Mouse (Mus musculus) inflammation-experienced regulatory T-cells, adult 6 months (primary cell): Measurements from ENCODE around the gene Lrrc18. TPM values are rescaled to one million over a fixed set of nuclear protein-coding genes. Genes with fewer than 3 reads are reported as not detected.

Experiments
- ATAC-seq: one replicate; pipeline ENCODE4 v1.8.0; 2017
- polyA plus RNA-seq, 3 experiments: library from polyadenylated mRNA; unstranded; fragments of 100-300 nt; shearing (Covaris generic); gene quantifications; one replicate each; pipeline ENCODE4 v1.2.1; 2017

Lrrc18 gene
- polyA plus RNA-seq, 3 experiments from 2014 or later, result 0.16 to 0.21 TPM; not detected in 1

DNA sequence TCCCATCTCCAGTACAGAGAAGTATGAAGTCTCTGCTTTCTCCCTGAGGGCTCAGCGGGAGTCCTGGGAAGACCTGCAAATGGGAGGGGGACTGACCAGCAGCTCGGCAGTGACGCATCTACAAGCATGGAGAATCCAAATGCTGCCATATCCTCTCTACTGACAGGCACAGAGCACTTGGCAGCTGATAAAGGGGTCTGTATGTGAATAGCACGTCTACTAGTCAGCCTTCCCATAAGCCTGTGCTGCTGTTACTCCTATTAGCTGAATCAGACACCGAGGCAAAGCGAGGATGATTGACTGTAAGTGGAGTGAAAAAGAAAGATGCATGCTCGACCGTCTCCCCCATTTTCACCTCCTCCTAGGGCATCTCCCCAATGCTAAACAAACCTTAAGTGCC, 62.3 kb downstream of the Lrrc18 start:
- no peak for ATAC-seq

DNA sequence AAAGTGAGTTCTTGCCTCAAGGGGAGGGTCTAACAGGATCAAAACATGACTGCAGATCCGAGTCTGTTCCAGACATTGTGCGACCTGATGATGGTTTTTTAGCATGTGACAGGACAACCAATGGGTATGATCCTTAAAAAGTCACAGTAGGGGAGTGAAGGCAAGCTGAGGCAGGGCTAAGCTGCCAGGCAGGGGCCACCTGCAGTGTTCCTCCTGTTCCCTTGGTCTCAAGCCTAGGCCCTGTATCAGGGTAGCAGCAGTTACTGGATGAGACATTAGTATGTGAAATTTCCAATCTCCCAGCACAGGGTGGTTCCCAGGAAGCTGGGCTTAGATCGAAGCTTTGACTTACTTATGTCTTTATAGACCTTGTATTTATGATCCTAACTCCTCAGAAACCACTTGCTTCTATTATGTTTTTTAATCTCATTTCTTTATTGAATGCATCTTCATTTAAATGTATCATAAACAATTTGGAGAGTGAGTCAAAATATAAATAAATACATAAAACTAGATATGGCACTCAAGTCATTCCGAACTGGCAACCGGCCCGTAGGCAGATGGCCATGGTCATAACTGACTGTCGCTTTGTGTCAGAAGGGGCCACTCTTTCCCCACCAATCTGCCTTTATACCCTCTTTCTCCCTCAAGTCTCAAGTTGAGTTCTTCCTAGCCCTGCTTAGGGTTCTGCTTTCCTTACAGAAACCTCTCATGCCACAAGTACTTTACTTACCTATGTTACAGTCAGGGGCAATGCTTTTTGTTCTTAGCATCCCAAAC, 67.9 kb downstream of the Lrrc18 start:
- no peak for ATAC-seq

DNA sequence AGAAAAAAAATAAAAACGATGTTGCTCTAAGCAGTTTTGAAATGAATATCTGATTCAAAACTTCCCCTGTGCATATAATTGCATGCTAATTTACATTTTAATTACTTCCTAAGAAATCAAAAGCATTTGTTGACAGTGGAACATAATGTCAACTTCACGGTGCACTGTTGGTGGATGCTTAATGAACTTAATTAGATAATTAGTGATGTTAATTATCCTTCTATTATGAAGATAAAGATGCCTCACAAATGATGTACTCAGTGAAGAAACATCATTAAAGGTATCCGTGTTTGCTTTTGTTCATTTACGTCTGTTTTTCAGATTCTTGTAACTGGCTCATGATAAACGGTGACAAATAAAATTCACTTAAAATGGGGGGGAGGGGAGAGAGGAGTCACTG, 71.8 kb downstream of the Lrrc18 start:
- ATAC-seq, result no peak

Other genes with a start within 250 kb of the Lrrc18 start
- gene Tmem273, start 205.4 kb upstream of the Lrrc18 start, polyA plus RNA-seq, result 1 to 10 TPM; 2.6 to 5.5 (median 3.6) TPM
- not detected for gene Fam170b, start 157.4 kb upstream of the Lrrc18 start, polyA plus RNA-seq
- not detected for gene Vstm4, start 134.6 kb upstream of the Lrrc18 start, polyA plus RNA-seq
- under 1 TPM in 2 of 3 experiments, not detected in 1; 0.18 to 0.43 TPM for gene Wdfy4, start 194.1 kb downstream of the Lrrc18 start, polyA plus RNA-seq
- gene Arhgap22, start 222.6 kb downstream of the Lrrc18 start, polyA plus RNA-seq, result under 1 TPM in 1 of 3 experiments, not detected in 2; 0.18 TPM